Mouse (Mus musculus) hindbrain, embryonic 12.5 days (tissue): ENCODE results near the gene Ice2. TPM values are rescaled to one million over a fixed set of nuclear protein-coding genes. Genes with fewer than 3 reads are reported as not detected.

Experiments
- ATAC-seq: fragments of 200-750 bp; cut with Nextera tagmentation; 2 replicates; pipeline ENCODE4 v1.8.0; 2017; ENCODE audit warnings: moderate TSS enrichment; ENCODE audit not compliant: low FRiP score
- H3K27ac ChIP-seq: fragments of 300-500 bp; sonication (generic); 2 replicates; pipeline ENCODE4 v1.5.1; 2016; ENCODE audit warnings: mild to moderate bottlenecking
- H3K27me3 ChIP-seq: fragments of 300-500 bp; sonication (generic); 2 replicates; pipeline ENCODE4 v1.6.1; 2016; ENCODE audit warnings: mild to moderate bottlenecking
- H3K36me3 ChIP-seq: fragments of 300-500 bp; sonication (generic); 2 replicates; pipeline ENCODE4 v1.6.1; 2016; ENCODE audit warnings: mild to moderate bottlenecking
- H3K4me1 ChIP-seq: fragments of 300-500 bp; sonication (generic); 2 replicates; pipeline ENCODE4 v1.6.1; 2016
- H3K4me2 ChIP-seq: fragments of 300-500 bp; sonication (generic); replicated peaks from 2 replicates; pipeline ENCODE4 v1.6.1; 2016; ENCODE audit warnings: mild to moderate bottlenecking
- H3K4me3 ChIP-seq: fragments of 300-500 bp; sonication (generic); 2 replicates; pipeline ENCODE4 v1.5.1; 2016; ENCODE audit warnings: mild to moderate bottlenecking
- H3K9ac ChIP-seq: fragments of 300-500 bp; sonication (generic); 2 replicates; pipeline ENCODE4 v1.6.1; 2016; ENCODE audit warnings: mild to moderate bottlenecking, moderate library complexity
- H3K9me3 ChIP-seq: fragments of 300-500 bp; sonication (generic); replicated peaks from 2 replicates; pipeline ENCODE4 v1.6.1; 2016; ENCODE audit warnings: mild to moderate bottlenecking
- WGBS: fragments of 180-500 bp; shearing (Covaris S2); methylation state at CpG from one replicate; pipeline ENCODE4 v1.1.7; 2016; 5-methylcytosine and 5-hydroxymethylcytosine counted together
- polyA plus RNA-seq: library from polyadenylated mRNA; unstranded; fragments of >200 nt; fragmentation: Nextera tagmentation; extraction: Ambion mirVana; gene quantifications from 2 replicates; pipeline ENCODE4 v1.2.1, GENCODE M21; 2016

Gene Ice2
- polyA plus RNA-seq, 1 experiment from 2014 or later, result 20.9 TPM

DNA sequence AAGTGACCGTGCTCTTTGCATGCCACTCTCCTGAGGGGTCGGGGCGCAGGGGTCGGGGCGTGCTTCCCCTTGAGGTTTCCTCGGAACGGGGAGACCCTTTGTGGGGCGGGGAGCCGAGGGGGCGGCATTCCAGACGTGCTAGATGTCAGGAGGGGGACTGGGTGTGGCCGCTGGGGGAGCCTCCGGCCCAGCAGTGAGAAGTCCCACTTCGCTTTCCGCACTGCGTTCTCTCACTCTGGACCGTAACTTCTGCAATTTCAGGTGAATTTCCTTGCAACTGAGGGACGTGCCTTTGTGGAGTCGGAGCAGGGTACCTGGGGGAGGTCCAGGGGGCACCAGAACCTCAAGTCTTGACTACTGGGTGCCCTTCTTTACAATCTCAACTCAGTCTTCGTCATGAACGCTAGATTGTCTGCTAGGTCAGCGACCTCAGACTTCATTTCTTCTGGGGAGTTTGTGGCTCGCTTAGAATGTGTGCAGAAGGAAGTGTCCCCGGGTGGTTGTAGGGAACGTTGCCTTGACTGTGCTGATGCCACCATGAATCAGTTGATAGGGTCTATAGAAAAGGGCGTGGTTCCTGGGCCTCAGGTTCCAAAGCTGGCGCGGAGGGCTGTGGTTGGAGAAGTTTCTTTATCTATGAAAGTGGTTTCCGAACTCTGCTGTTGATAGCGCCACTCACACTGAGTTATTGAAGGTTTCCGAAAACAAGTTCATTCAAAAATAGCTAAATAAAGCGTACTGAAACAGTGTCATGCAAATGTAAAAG lies 56.4 kb downstream of the Ice2 start:
- peak overlapping the region; percentile 72 for H3K27ac ChIP-seq
- ATAC-seq, result no peak; the same call in 1 of the 2 replicates
- H3K4me1 ChIP-seq, result peaks cover 39% of the 10 kb centered on the region
- H3K27me3 ChIP-seq, result peaks cover 31% of the 10 kb centered on the region
- no peaks in the 10 kb centered on the region for H3K36me3 ChIP-seq
- 7% methylated on average over 32 of the region's 32 CpGs for whole genome bisulfite sequencing
- peak overlapping the region; percentile 48 for H3K4me3 ChIP-seq
- H3K9ac ChIP-seq, result peak overlapping the region; percentile 65
- no peaks in the 10 kb centered on the region for H3K9me3 ChIP-seq
- H3K4me2 ChIP-seq, result peak overlapping the region; percentile 74

DNA sequence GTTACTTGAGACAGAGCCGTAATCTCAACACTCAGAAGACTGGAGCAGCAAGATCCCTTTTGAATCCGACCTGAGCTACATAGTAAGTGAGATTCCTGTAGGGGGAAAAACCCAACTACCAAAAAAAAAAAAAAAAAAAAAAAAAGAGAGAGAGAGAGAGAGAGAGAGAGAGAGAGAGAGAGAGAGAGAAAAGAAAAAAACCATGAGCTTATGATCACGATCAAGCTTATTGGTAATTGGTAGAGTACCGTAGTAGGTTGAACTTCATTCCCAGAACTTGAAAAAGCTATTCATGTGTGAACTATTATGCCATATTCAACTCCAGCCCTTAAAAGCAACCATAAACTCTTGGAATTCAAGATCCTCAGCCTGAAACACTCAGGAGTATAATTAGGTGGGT lies 57.0 kb downstream of the Ice2 start:
- H3K4me2 ChIP-seq, result peak overlapping the region; percentile 74
- no peak for ATAC-seq
- no peak overlapping the region for H3K9ac ChIP-seq
- H3K27me3 ChIP-seq, result peaks cover 31% of the 10 kb centered on the region
- WGBS, result 64% methylated on average over 4 of the region's 4 CpGs
- peaks cover 43% of the 10 kb centered on the region for H3K4me1 ChIP-seq
- H3K9me3 ChIP-seq, result no peaks in the 10 kb centered on the region
- H3K36me3 ChIP-seq, result no peaks in the 10 kb centered on the region
- peak overlapping the region; percentile 48; the same call in 1 of the 2 replicates for H3K4me3 ChIP-seq
- no peak overlapping the region for H3K27ac ChIP-seq

DNA sequence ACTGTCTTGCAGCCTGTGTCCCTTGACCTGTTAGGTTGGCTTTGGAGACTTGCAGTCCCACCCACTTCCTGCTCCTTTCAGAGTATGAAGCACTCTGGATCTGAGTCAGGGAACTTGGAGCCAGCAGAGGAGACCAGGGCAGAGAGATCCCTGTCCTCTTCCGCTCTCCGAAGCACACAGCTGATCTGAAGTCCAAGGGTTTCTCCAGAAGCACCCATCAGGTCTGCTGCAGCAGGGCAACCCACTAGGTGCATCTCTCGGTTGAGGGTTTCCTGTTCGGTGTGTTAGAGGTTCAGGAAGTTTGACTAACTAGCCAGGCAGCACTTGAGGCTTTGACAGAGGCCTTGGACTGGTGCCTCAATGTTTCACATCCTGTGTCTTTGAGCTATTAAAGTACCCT lies 57.7 kb downstream of the Ice2 start:
- H3K9ac ChIP-seq, result no peak overlapping the region
- H3K27me3 ChIP-seq, result peaks cover 31% of the 10 kb centered on the region
- 0 out of 2 replicates have a peak overlapping the region, but pooled peaks have one; percentile 40 for H3K27ac ChIP-seq
- H3K4me2 ChIP-seq, result peak overlapping the region; percentile 28
- peaks cover 43% of the 10 kb centered on the region for H3K4me1 ChIP-seq
- 63% methylated on average over 4 of the region's 4 CpGs for WGBS
- no peaks in the 10 kb centered on the region for H3K9me3 ChIP-seq
- no peak for ATAC-seq
- peak overlapping the region; percentile 4; the same call in 1 of the 2 replicates for H3K4me3 ChIP-seq
- no peaks in the 10 kb centered on the region for H3K36me3 ChIP-seq

DNA sequence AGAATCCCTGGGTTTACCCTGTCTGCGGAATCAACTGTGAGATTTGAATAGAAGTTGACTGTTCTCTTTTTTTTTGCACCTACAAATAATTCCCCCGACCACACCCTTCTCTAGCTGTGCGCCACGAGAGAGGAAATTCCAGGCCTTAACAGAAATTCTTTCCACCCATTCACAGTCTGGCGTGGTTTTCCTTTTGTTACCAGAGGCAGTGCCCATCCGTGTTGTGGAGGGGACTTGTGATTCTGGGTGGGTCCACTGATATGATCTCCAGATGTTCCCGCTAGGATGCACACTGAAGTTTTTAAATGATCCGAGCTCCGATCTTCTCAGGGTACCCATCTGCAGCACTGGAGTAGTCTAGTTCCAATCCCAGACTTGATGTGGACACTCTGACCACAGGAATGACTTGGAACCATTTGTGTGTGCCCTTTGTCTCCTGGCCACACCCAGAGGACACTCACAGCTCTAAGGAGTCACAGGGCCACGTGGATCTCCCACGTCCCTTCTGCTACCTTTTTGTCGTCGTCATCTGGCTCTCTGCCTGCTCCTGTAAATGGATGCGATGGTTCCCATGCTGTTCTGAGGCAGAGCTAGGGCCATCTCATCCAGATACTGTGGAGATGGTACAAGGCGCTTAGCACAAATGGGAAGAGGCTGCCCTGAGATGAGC lies 58.8 kb downstream of the Ice2 start:
- WGBS, result 80% methylated on average over 15 of the region's 15 CpGs
- H3K4me3 ChIP-seq, result no peak overlapping the region
- H3K36me3 ChIP-seq, result no peaks in the 10 kb centered on the region
- no peak overlapping the region for H3K4me2 ChIP-seq
- 0 out of 2 replicates have a peak overlapping the region, but pooled peaks have one; percentile 30 for H3K27ac ChIP-seq
- peaks cover 43% of the 10 kb centered on the region for H3K4me1 ChIP-seq
- no peak overlapping the region for H3K9ac ChIP-seq
- peaks cover 31% of the 10 kb centered on the region for H3K27me3 ChIP-seq
- no peaks in the 10 kb centered on the region for H3K9me3 ChIP-seq
- no peak for ATAC-seq

DNA sequence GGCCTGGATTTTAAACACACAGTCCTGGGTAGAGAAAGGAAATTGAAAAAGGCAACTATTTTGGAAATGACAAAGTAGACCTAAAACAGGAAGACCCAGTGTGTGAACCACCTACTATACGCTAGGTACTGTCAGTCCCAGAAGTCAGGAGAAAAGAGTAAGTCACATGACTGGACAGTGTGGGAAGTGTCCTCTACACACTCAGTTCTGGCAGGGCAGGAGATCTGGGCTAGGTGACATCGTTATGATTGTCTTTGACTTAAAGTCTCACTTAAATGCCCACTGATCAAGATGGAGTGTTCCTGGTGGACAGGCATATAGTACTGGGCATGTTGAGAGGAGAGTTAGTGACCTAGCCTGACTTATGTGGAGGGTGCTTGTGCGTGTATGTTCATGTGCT lies 59.4 kb downstream of the Ice2 start:
- 90% methylated on average over 3 of the region's 3 CpGs for WGBS
- Histone ChIP-seq H3K4me2 (no peak overlapping the region), H3K36me3 (no peaks in the 10 kb centered on the region), H3K27me3 (peaks cover 29% of the 10 kb centered on the region), H3K4me1 (peaks cover 43% of the 10 kb centered on the region), H3K4me3 (no peak overlapping the region), H3K27ac (peak overlapping the region; percentile 55; the same call in 1 of the 2 replicates), H3K9me3 (no peaks in the 10 kb centered on the region), H3K9ac (no peak overlapping the region)
- ATAC-seq, result no peak

DNA sequence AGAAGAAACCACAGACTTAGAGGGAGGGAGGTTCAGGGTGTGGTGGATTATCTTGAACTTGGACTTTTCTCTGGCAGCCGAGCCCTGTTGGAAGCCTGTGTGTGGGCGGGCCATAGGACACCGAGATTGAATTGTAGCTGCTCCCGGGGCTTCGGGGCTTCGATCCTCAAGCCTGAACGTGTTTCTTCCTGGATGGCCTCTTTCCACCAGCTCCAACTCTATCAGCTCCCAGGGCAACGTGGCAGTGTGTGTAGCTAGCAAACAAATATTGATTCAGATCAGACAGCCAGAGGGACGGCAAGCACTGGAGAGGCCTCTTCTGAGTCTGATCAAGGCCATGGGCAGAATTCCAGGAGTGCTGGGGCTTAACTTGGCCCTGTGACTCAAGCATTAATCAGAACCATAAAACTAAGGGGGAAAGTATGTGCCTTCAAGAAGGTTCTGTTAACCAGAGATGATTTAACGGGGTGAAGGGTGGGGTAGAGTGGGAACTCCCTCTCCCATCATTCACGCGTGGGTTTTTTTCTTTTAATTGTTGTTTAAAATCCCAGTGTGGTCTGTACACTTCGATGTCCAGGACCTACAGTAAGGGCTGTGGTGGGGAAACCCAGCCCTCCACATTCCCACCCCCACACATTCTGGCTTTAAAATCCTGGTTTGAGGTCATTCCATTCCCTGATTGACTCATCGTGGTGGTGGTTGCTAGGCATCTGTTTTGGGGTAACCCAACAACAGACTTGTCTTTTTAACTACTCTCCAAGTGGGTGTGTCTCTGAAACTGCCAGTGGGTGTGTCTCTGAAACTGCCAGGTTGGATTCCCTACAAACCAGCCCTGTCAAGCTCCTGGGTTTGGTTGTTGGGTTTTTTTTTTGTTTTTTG lies 60.3 kb downstream of the Ice2 start:
- 69% methylated on average over 14 of the region's 14 CpGs for WGBS
- Histone ChIP-seq H3K27ac (peak overlapping the region; percentile 55), H3K9me3 (no peaks in the 10 kb centered on the region), H3K36me3 (no peaks in the 10 kb centered on the region), H3K4me1 (peaks cover 41% of the 10 kb centered on the region), H3K27me3 (peaks cover 24% of the 10 kb centered on the region), H3K4me3 (no peak overlapping the region), H3K4me2 (0 out of 2 replicates have a peak overlapping the region, but pooled peaks have one; percentile 11), H3K9ac (no peak overlapping the region)
- no peak for ATAC-seq

DNA sequence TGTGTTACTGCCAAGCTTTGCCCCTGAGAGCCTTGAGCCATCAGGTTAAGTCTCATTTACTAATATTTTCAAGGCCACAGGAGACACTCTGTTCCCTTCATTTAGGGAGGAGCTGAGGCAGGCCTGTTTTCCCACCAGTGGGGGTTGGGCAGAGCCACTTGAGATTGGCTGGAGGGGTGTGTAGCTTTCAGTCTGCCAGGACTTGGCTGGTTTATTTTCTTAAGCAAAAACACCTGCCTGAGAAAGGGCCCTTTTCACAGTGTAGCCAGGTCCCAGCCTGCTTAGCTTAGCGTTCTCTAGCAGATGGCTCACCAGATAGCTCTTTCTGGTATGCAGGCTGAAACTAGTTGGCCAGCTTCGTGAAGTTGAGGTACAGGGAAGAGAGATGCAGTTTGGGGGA lies 61.3 kb downstream of the Ice2 start:
- H3K4me3 ChIP-seq, result no peak overlapping the region
- peaks cover 14% of the 10 kb centered on the region for H3K27me3 ChIP-seq
- H3K4me2 ChIP-seq, result no peak overlapping the region
- ATAC-seq, result no peak
- no peak overlapping the region; the same call in 1 of the 2 replicates for H3K27ac ChIP-seq
- 64% methylated on average over 2 of the region's 2 CpGs for WGBS
- no peaks in the 10 kb centered on the region for H3K36me3 ChIP-seq
- H3K4me1 ChIP-seq, result peaks cover 31% of the 10 kb centered on the region
- H3K9me3 ChIP-seq, result no peaks in the 10 kb centered on the region
- no peak overlapping the region for H3K9ac ChIP-seq

DNA sequence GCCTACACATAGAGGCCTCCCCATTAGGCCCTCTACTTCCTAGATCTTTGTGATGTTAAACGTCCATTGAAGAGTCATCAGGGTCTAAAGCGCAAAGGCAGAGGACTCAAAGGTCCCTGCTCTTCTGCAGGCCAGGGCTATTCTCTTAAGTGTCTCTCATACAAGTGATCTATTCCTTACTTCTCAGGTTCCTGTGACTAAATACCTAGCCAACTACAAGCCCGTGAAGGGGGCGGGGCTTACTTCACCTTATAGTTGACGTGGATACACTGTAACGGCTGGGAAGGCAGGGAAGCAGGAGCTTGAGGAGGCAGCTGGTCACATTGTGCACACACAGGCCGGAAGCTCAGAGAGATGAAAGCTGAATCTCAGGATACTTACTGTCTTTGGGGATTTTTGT lies 62.2 kb downstream of the Ice2 start:
- no peak overlapping the region for H3K4me2 ChIP-seq
- H3K9ac ChIP-seq, result no peak overlapping the region
- H3K27ac ChIP-seq, result no peak overlapping the region
- no peak for ATAC-seq
- peaks cover 7% of the 10 kb centered on the region for H3K27me3 ChIP-seq
- no peaks in the 10 kb centered on the region for H3K9me3 ChIP-seq
- H3K4me1 ChIP-seq, result peaks cover 28% of the 10 kb centered on the region
- H3K36me3 ChIP-seq, result no peaks in the 10 kb centered on the region
- no peak overlapping the region for H3K4me3 ChIP-seq
- WGBS, result 88% methylated on average over 7 of the region's 7 CpGs

DNA sequence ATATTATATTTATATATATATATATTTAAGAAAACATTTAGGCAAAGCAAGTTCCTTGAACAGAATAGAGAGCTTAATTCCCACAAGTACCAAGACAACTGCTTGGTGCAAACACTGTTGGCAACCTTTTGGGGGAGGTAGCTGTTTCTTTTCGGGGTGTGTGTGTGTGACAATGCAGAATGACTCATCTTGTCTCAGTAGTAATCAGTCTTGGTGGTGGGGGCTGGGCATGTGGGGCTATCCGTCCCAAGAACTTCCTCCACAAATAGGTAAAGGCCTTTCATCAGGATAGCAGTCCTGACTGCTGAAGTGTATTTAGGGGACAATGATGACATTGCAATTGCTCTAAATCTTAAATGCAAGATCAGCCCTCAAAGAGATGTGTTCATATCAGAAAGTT lies 65.3 kb downstream of the Ice2 start:
- Histone ChIP-seq H3K9ac (no peak overlapping the region), H3K4me2 (no peak overlapping the region), H3K27me3 (no peaks in the 10 kb centered on the region), H3K4me1 (peaks cover 25% of the 10 kb centered on the region), H3K4me3 (no peak overlapping the region), H3K27ac (no peak overlapping the region), H3K9me3 (no peaks in the 10 kb centered on the region), H3K36me3 (no peaks in the 10 kb centered on the region)
- 83% methylated on average over 2 of the region's 2 CpGs for WGBS
- ATAC-seq, result no peak

DNA sequence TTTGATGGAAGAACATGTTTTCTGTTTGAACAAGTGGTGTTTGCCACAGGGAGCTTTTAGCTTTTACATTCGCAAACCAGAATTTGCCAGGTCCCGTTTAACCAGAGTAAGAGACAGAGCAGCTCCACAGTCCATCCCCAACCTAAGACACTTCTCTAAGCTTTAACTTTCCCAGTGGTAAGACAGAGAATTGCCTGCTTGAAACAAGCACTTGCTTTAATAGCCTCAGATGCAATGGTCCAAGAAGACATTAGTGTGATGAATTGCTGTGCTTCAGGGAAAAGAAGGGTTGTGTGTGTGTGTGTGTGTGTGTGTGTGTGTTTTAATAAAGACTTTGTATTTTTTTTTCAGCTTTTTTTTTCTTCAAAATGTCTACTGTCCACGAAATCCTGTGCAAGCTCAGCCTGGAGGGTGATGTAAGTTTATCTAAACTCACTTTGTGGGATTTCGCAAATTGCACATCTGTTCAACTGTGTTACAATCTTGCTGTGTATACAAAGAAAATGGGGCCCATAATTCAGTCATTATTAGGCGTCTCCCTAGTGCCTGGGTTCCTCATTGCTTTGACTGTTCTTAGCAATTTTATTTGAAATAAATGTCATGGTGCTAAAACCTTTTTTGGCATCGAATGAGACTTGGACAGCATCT lies 66.5 kb downstream of the Ice2 start:
- no peak for ATAC-seq
- Histone ChIP-seq H3K4me1 (peaks cover 25% of the 10 kb centered on the region), H3K9ac (no peak overlapping the region), H3K4me2 (no peak overlapping the region), H3K36me3 (no peaks in the 10 kb centered on the region), H3K27me3 (no peaks in the 10 kb centered on the region), H3K9me3 (no peaks in the 10 kb centered on the region), H3K27ac (no peak overlapping the region), H3K4me3 (no peak overlapping the region)
- WGBS, result 83% methylated on average over 6 of the region's 6 CpGs

DNA sequence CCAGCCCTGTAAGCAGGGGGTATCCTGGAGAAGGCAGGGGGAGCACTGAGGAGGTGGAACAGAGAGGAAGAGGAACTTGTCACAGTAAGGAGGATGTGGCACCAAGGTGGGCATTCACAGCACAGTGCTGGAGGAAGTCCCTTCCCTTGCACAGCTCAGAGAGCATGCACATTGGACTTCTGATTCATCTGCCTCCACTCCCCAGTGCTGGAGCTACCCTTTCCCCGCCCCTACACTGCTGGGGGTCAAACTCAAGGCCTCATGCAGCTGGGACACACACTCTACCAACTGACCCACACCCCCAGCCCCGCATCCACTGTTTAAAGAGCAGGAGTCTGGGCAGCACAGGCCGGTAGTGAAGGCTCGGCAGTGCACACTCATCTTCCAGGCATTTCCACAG lies 68.4 kb downstream of the Ice2 start:
- H3K4me3 ChIP-seq, result no peak overlapping the region
- H3K4me1 ChIP-seq, result peaks cover 39% of the 10 kb centered on the region
- H3K36me3 ChIP-seq, result no peaks in the 10 kb centered on the region
- no peaks in the 10 kb centered on the region for H3K9me3 ChIP-seq
- WGBS, result 58% methylated on average over 4 of the region's 4 CpGs
- no peak overlapping the region for H3K9ac ChIP-seq
- H3K27ac ChIP-seq, result no peak overlapping the region
- no peaks in the 10 kb centered on the region for H3K27me3 ChIP-seq
- H3K4me2 ChIP-seq, result no peak overlapping the region
- no peak for ATAC-seq
